Mouse (Mus musculus): ENCODE measurements around the gene Crebbp. TPM values are rescaled to one million over a fixed set of nuclear protein-coding genes. Genes with fewer than 3 reads are reported as not detected.
A peak's percentile ranks its signal among the peaks of the same experiment; 100 is the strongest.
"Not testable (repeated sequence)": the region's sequence is repeated elsewhere in the genome, so short reads cannot be mapped to it uniquely, and the experiment has no call there.

Crebbp gene
- polyA plus RNA-seq (2015; fragmentation: Nextera tagmentation; extraction: Ambion mirVana), result 27.9 and 30.2 TPM in 2 replicates

GRCm38 (mm10) chr16:4213799-4214551 is at the start of gene Crebbp:
Crebbp (minus strand) TSS chr16:4213997.
- Histone ChIP-seq H3K4me3 (peak within 1 kb of the TSS; percentile 89), H3K4me2 (peak within 1 kb of the TSS; percentile 93), H3K36me3 (no peaks in the 10 kb centered on the region), H3K9me3 (no peaks in the 10 kb centered on the region), H3K27me3 (no peaks in the 10 kb centered on the region), H3K4me1 (peaks cover 17% of the 10 kb centered on the region), H3K9ac (peak within 1 kb of the TSS; percentile 84), H3K27ac (peak within 1 kb of the TSS; percentile 98)
- peak; percentile 94 for ATAC-seq (ENCODE audit: borderline replicate concordance, extremely low read depth, low FRiP score, low TSS enrichment)
- WGBS, result under 1% methylated on average over 85 of the region's 92 CpGs

GRCm38 (mm10) chr16:4263486-4263885 is 49.7 kb upstream of the Crebbp start:
- H3K9ac ChIP-seq, result no peak overlapping the region
- WGBS, result 67% methylated on average over 3 of the region's 3 CpGs
- no peak overlapping the region for H3K4me3 ChIP-seq
- H3K9me3 ChIP-seq, result no peaks in the 10 kb centered on the region
- H3K27me3 ChIP-seq, result no peaks in the 10 kb centered on the region
- peaks cover 11% of the 10 kb centered on the region for H3K4me1 ChIP-seq
- H3K36me3 ChIP-seq, result no peaks in the 10 kb centered on the region
- no peak for ATAC-seq (ENCODE audit: borderline replicate concordance, extremely low read depth, low FRiP score, low TSS enrichment)
- no peak overlapping the region for H3K4me2 ChIP-seq
- H3K27ac ChIP-seq, result no peak overlapping the region

- H3K4me1 ChIP-seq, result no peaks in the 10 kb centered on the region
- H3K4me3 ChIP-seq, result no peak overlapping the region
- no peak overlapping the region for H3K9ac ChIP-seq
- ATAC-seq (ENCODE audit: borderline replicate concordance, extremely low read depth, low FRiP score, low TSS enrichment), result no peak
- no peak overlapping the region for H3K4me2 ChIP-seq
- no peaks in the 10 kb centered on the region for H3K36me3 ChIP-seq
- WGBS, result 85% methylated on average over 2 of the region's 2 CpGs
- no peaks in the 10 kb centered on the region for H3K27me3 ChIP-seq
- H3K9me3 ChIP-seq, result no peaks in the 10 kb centered on the region
- no peak overlapping the region for H3K27ac ChIP-seq
These were observed 43.7 kb upstream of the Crebbp start for GRCm38 (mm10) chr16:4257546-4257945.

GRCm38 (mm10) chr16:4248791-4249190 is 35.0 kb upstream of the Crebbp start:
- H3K4me3 ChIP-seq, result no peak overlapping the region
- no peak overlapping the region for H3K4me2 ChIP-seq
- H3K9ac ChIP-seq, result no peak overlapping the region
- no peaks in the 10 kb centered on the region for H3K36me3 ChIP-seq
- H3K27ac ChIP-seq, result peak overlapping the region; percentile 56
- H3K27me3 ChIP-seq, result no peaks in the 10 kb centered on the region
- 61% methylated on average over 3 of the region's 3 CpGs for WGBS
- ATAC-seq (ENCODE audit: borderline replicate concordance, extremely low read depth, low FRiP score, low TSS enrichment), result peak; percentile 46; the same call in 1 of the 2 replicates
- no peaks in the 10 kb centered on the region for H3K4me1 ChIP-seq
- H3K9me3 ChIP-seq, result no peaks in the 10 kb centered on the region

GRCm38 (mm10) chr16:4245241-4245640 is 31.4 kb upstream of the Crebbp start:
- not testable (repeated sequence) for H3K4me2 ChIP-seq; ATAC-seq (ENCODE audit: borderline replicate concordance, extremely low read depth, low FRiP score, low TSS enrichment); H3K27ac ChIP-seq; H3K4me1 ChIP-seq; H3K9ac ChIP-seq; H3K9me3 ChIP-seq; H3K27me3 ChIP-seq; H3K4me3 ChIP-seq; H3K36me3 ChIP-seq
- WGBS, result 80% methylated on average over 1 of the region's 1 CpGs

GRCm38 (mm10) chr16:4236131-4236530 is 22.3 kb upstream of the Crebbp start:
- H3K4me2 ChIP-seq, result no peak overlapping the region
- no peak for ATAC-seq (ENCODE audit: borderline replicate concordance, extremely low read depth, low FRiP score, low TSS enrichment)
- H3K9me3 ChIP-seq, result no peaks in the 10 kb centered on the region
- 57% methylated on average over 4 of the region's 4 CpGs for WGBS
- H3K36me3 ChIP-seq, result no peaks in the 10 kb centered on the region
- no peak overlapping the region for H3K9ac ChIP-seq
- H3K4me1 ChIP-seq, result no peaks in the 10 kb centered on the region
- H3K4me3 ChIP-seq, result no peak overlapping the region
- no peak overlapping the region for H3K27ac ChIP-seq
- H3K27me3 ChIP-seq, result no peaks in the 10 kb centered on the region

GRCm38 (mm10) chr16:4235587-4235986 is 21.8 kb upstream of the Crebbp start:
- no peak overlapping the region for H3K9ac ChIP-seq
- H3K4me2 ChIP-seq, result no peak overlapping the region
- H3K4me1 ChIP-seq, result no peaks in the 10 kb centered on the region
- H3K27me3 ChIP-seq, result no peaks in the 10 kb centered on the region
- ATAC-seq (ENCODE audit: borderline replicate concordance, extremely low read depth, low FRiP score, low TSS enrichment), result no peak
- H3K27ac ChIP-seq, result no peak overlapping the region
- H3K9me3 ChIP-seq, result no peaks in the 10 kb centered on the region
- H3K36me3 ChIP-seq, result no peaks in the 10 kb centered on the region
- H3K4me3 ChIP-seq, result no peak overlapping the region

- no peaks in the 10 kb centered on the region for H3K36me3 ChIP-seq
- no peaks in the 10 kb centered on the region for H3K4me1 ChIP-seq
- H3K4me3 ChIP-seq, result no peak overlapping the region
- 83% methylated on average over 2 of the region's 2 CpGs for whole genome bisulfite sequencing
- no peak for ATAC-seq (ENCODE audit: borderline replicate concordance, extremely low read depth, low FRiP score, low TSS enrichment)
- H3K4me2 ChIP-seq, result no peak overlapping the region
- no peaks in the 10 kb centered on the region for H3K9me3 ChIP-seq
- H3K27me3 ChIP-seq, result no peaks in the 10 kb centered on the region
- no peak overlapping the region for H3K9ac ChIP-seq
- no peak overlapping the region for H3K27ac ChIP-seq
These were observed 12.0 kb upstream of the Crebbp start for GRCm38 (mm10) chr16:4225841-4226240.

GRCm38 (mm10) chr16:4214631-4215240 is 939 bp upstream of the Crebbp start:
- no peaks in the 10 kb centered on the region for H3K9me3 ChIP-seq
- WGBS, result 36% methylated on average over 10 of the region's 10 CpGs
- H3K9ac ChIP-seq, result peak overlapping the region; percentile 79
- no peaks in the 10 kb centered on the region for H3K36me3 ChIP-seq
- no peak overlapping the region for H3K27ac ChIP-seq
- ATAC-seq (ENCODE audit: borderline replicate concordance, extremely low read depth, low FRiP score, low TSS enrichment), result 0 out of 2 replicates have a peak, but pooled peaks have one; percentile 8
- peaks cover 17% of the 10 kb centered on the region for H3K4me1 ChIP-seq
- no peaks in the 10 kb centered on the region for H3K27me3 ChIP-seq
- peak overlapping the region; percentile 89 for H3K4me3 ChIP-seq
- H3K4me2 ChIP-seq, result peak overlapping the region; percentile 93

- Histone ChIP-seq H3K27ac (peak overlapping the region; percentile 98), H3K9me3 (no peaks in the 10 kb centered on the region), H3K4me2 (peak overlapping the region; percentile 63), H3K36me3 (no peaks in the 10 kb centered on the region), H3K4me3 (peak overlapping the region; percentile 89), H3K27me3 (no peaks in the 10 kb centered on the region), H3K9ac (peak overlapping the region; percentile 84), H3K4me1 (peaks cover 17% of the 10 kb centered on the region)
- WGBS, result under 1% methylated on average over 74 of the region's 128 CpGs
- peak; percentile 70 for ATAC-seq (ENCODE audit: borderline replicate concordance, extremely low read depth, low FRiP score, low TSS enrichment)
These were observed 616 bp downstream of the Crebbp start for GRCm38 (mm10) chr16:4212963-4213798.

- Histone ChIP-seq H3K27ac (no peak overlapping the region), H3K4me2 (peak overlapping the region; percentile 63), H3K9ac (peak overlapping the region; percentile 84), H3K9me3 (no peaks in the 10 kb centered on the region), H3K27me3 (no peaks in the 10 kb centered on the region), H3K4me1 (peaks cover 17% of the 10 kb centered on the region), H3K36me3 (no peaks in the 10 kb centered on the region), H3K4me3 (peak overlapping the region; percentile 89)
- ATAC-seq (ENCODE audit: borderline replicate concordance, extremely low read depth, low FRiP score, low TSS enrichment), result no peak
- 1% methylated on average over 23 of the region's 23 CpGs for WGBS
These were observed 1.4 kb downstream of the Crebbp start for GRCm38 (mm10) chr16:4212167-4212962.

Data from lung, embryonic 15.5 days (tissue).